Mouse (Mus musculus) CH12.LX (cell line): ENCODE results near the gene Ophn1. TPM values are rescaled to one million over a fixed set of nuclear protein-coding genes. Genes with fewer than 3 reads are reported as not detected.
A peak's percentile ranks its signal among the peaks of the same experiment; 100 is the strongest.

Experiments
- DNase-seq: peaks from one replicate; pipeline ENCODE4 v3.0.0-alpha.2; 2013; ENCODE audit errors: extremely low read depth
- H3K27ac ChIP-seq: 2 replicates; pipeline ENCODE4 v1.5.1; 2012; ENCODE audit warnings: low read depth, mild to moderate bottlenecking, control low read depth, moderate library complexity; ENCODE audit not compliant: insufficient read depth
- H3K27me3 ChIP-seq: replicated peaks from 2 replicates; pipeline ENCODE3; 2012; ENCODE audit warnings: inconsistent platforms
- H3K36me3 ChIP-seq, 2 experiments: replicated peaks in 1 of 2; 2 replicates each; pipeline versions ENCODE3 to v1.6.1; 2012; ENCODE audit warnings: inconsistent platforms in 1 of 2, low read length in 1 of 2, mild to moderate bottlenecking in 1 of 2, mixed read lengths in 1 of 2, moderate library complexity in 1 of 2; ENCODE audit not compliant: control insufficient read depth in 1 of 2, insufficient read depth in 1 of 2
- H3K4me1 ChIP-seq, 2 experiments: 2 replicates each; pipeline ENCODE4 v1.6.1; 2012; ENCODE audit warnings: inconsistent platforms in 1 of 2, moderate library complexity in 1 of 2; ENCODE audit not compliant: insufficient read depth in 2 of 2, control insufficient read depth in 1 of 2
- H3K4me2 ChIP-seq: 2 replicates; pipeline ENCODE4 v1.6.1; 2012; ENCODE audit warnings: low read depth, mild to moderate bottlenecking, control low read depth; ENCODE audit not compliant: poor library complexity, insufficient read depth, severe bottlenecking
- H3K4me3 ChIP-seq, 3 experiments: fragments of 150-350 bp in 1 of 3; sonication (generic) in 1 of 3; replicated peaks in 1 of 3; 2 replicates each; pipeline versions ENCODE3 to v1.5.1; 2011 to 2012; ENCODE audit warnings: low read depth in 2 of 3, low read length in 2 of 3, mild to moderate bottlenecking in 2 of 3, moderate library complexity in 2 of 3, control low read depth in 1 of 3, improper control_type of control experiment in 1 of 3, inconsistent platforms in 1 of 3, mixed read lengths in 1 of 3; ENCODE audit not compliant: poor library complexity in 1 of 3
- H3K79me2 ChIP-seq: replicated peaks from 2 replicates; pipeline ENCODE4 v1.6.1; 2012; ENCODE audit warnings: mild to moderate bottlenecking, moderate library complexity; ENCODE audit not compliant: control insufficient read depth, poor library complexity, insufficient read depth, severe bottlenecking; ENCODE audit errors: extremely low read depth
- H3K9ac ChIP-seq: 2 replicates; pipeline ENCODE4 v1.6.1; 2012; ENCODE audit warnings: low read depth, mild to moderate bottlenecking, control low read depth, moderate library complexity; ENCODE audit not compliant: insufficient read depth
- H3K9me3 ChIP-seq: replicated peaks from 2 replicates; pipeline ENCODE3; 2012; ENCODE audit warnings: low read length, inconsistent platforms, mixed read lengths
- CHD1 ChIP-seq: IDR thresholded peaks from 2 replicates; pipeline ENCODE4 v1.6.1; 2012; ENCODE audit warnings: low read depth, low read length, improper control_type of control experiment, inconsistent platforms
- CHD2 ChIP-seq: IDR thresholded peaks from 2 replicates; pipeline ENCODE4 v1.6.1; 2011; ENCODE audit warnings: low read length, improper control_type of control experiment
- CTCF ChIP-seq, 2 experiments: IDR thresholded peaks in 1 of 2; conservative IDR thresholded peaks in 1 of 2; 2 replicates each; pipeline ENCODE4 v1.5.1; 2011 to 2012; ENCODE audit warnings: low read depth in 2 of 2, low read length in 2 of 2, improper control_type of control experiment in 1 of 2, inconsistent platforms in 1 of 2, mild to moderate bottlenecking in 1 of 2, moderate library complexity in 1 of 2
- E2F4 ChIP-seq: IDR thresholded peaks from 2 replicates; pipeline ENCODE4 v1.6.1; 2011; ENCODE audit warnings: low read depth, low read length, improper control_type of control experiment; ENCODE audit not compliant: insufficient replicate concordance
- EP300 ChIP-seq: IDR thresholded peaks from 2 replicates; pipeline ENCODE4 v1.6.1; 2011; ENCODE audit warnings: low read length, improper control_type of control experiment
- GABPA ChIP-seq: IDR thresholded peaks from 2 replicates; pipeline ENCODE4 v1.6.1; 2012; ENCODE audit warnings: low read depth, low read length, improper control_type of control experiment, inconsistent platforms; ENCODE audit not compliant: insufficient replicate concordance
- HCFC1 ChIP-seq: IDR thresholded peaks from 2 replicates; pipeline ENCODE4 v1.6.1; 2012; ENCODE audit warnings: low read depth, mild to moderate bottlenecking, inconsistent platforms, low read length, improper control_type of control experiment
- IRF4 ChIP-seq: IDR thresholded peaks from 2 replicates; pipeline ENCODE4 v1.6.1; 2014; ENCODE audit warnings: low read depth, mild to moderate bottlenecking, inconsistent platforms, low read length, improper control_type of control experiment
- JUND ChIP-seq: conservative IDR thresholded peaks from 2 replicates; pipeline ENCODE4 v1.6.1; 2011; ENCODE audit warnings: low read depth, low read length, improper control_type of control experiment
- KAT2A ChIP-seq: IDR thresholded peaks from 2 replicates; pipeline ENCODE4 v1.6.1; 2012; ENCODE audit warnings: low read length, improper control_type of control experiment, inconsistent platforms; ENCODE audit not compliant: insufficient replicate concordance
- MAX ChIP-seq: IDR thresholded peaks from 2 replicates; pipeline ENCODE4 v1.6.1; 2011; ENCODE audit warnings: low read length, improper control_type of control experiment
- MAZ ChIP-seq: IDR thresholded peaks from 2 replicates; pipeline ENCODE4 v1.6.1; 2012; ENCODE audit warnings: low read depth, mild to moderate bottlenecking, inconsistent platforms, low read length, improper control_type of control experiment, moderate library complexity
- MXI1 ChIP-seq: IDR thresholded peaks from 2 replicates; pipeline ENCODE4 v1.6.1; 2011; ENCODE audit warnings: mild to moderate bottlenecking, low read depth, low read length, improper control_type of control experiment
- MYC ChIP-seq: IDR thresholded peaks from 2 replicates; pipeline ENCODE4 v1.6.1; 2011; ENCODE audit warnings: low read depth, mild to moderate bottlenecking, improper control_type of control experiment, low read length
- NELFE ChIP-seq: IDR thresholded peaks from 2 replicates; pipeline ENCODE4 v1.6.1; 2011; ENCODE audit warnings: low read depth, low read length, improper control_type of control experiment
- NRF1 ChIP-seq: IDR thresholded peaks from 2 replicates; pipeline ENCODE4 v1.6.1; 2014; ENCODE audit warnings: low read depth, mild to moderate bottlenecking, inconsistent platforms, low read length, improper control_type of control experiment, moderate library complexity
- POLR2A ChIP-seq: IDR thresholded peaks from 2 replicates; pipeline ENCODE4 v1.6.1; 2011; ENCODE audit warnings: low read depth, mild to moderate bottlenecking, improper control_type of control experiment, low read length
- POLR2AphosphoS2 ChIP-seq: IDR thresholded peaks from 2 replicates; pipeline ENCODE4 v1.6.1; 2011; ENCODE audit warnings: low read depth, low read length, improper control_type of control experiment
- RCOR1 ChIP-seq: conservative IDR thresholded peaks from 2 replicates; pipeline ENCODE4 v1.6.1; 2012; ENCODE audit warnings: low read depth, mild to moderate bottlenecking, inconsistent platforms, low read length, improper control_type of control experiment
- SIN3A ChIP-seq: IDR thresholded peaks from 2 replicates; pipeline ENCODE4 v1.6.1; 2012; ENCODE audit warnings: low read length, improper control_type of control experiment, inconsistent platforms
- SMC3 ChIP-seq: IDR thresholded peaks from 2 replicates; pipeline ENCODE4 v1.6.1; 2011; ENCODE audit warnings: low read depth, low read length, improper control_type of control experiment
- UBTF ChIP-seq: IDR thresholded peaks from 2 replicates; pipeline ENCODE4 v1.6.1; 2012; ENCODE audit warnings: low read depth, mild to moderate bottlenecking, inconsistent platforms, low read length, improper control_type of control experiment, moderate library complexity
- USF2 ChIP-seq: conservative IDR thresholded peaks from 2 replicates; pipeline ENCODE4 v1.6.1; 2011; ENCODE audit warnings: low read depth, low read length, improper control_type of control experiment
- ZC3H11A ChIP-seq: IDR thresholded peaks from 2 replicates; pipeline ENCODE4 v1.6.1; 2012; ENCODE audit warnings: low read depth, mild to moderate bottlenecking, inconsistent platforms, low read length, improper control_type of control experiment
- ZKSCAN1 ChIP-seq: IDR thresholded peaks from 2 replicates; pipeline ENCODE4 v1.6.1; 2012; ENCODE audit warnings: low read depth, inconsistent platforms, low read length, improper control_type of control experiment, borderline replicate concordance
- dilution Hi-C: fragments of 300-500 bp; cut with MboI; formaldehyde crosslinking; loops from 2 replicates; pipeline ENCODE4 v1.14.3; 2020; ENCODE audit warnings: low sequenced_read_pairs; ENCODE audit not compliant: extremely low pct_unique_long_range_greater_than_20kb, extremely low pct_ligation_motif_present
- in situ Hi-C: fragments of 300-500 bp; cut with MboI; formaldehyde crosslinking; loops from 3 replicates; pipeline ENCODE4 v1.14.3; 2019; ENCODE audit warnings: low sequenced_read_pairs, low pct_ligation_motif_present, low pct_unique_long_range_greater_than_20kb, mixed read lengths
- polyA plus RNA-seq: library from polyadenylated mRNA; unstranded; fragments of >175 nt; gene quantifications from 2 replicates; pipeline ENCODE4 v1.2.1, GENCODE M21; 2012; ENCODE audit warnings: low read depth; ENCODE audit not compliant: insufficient read length
- total RNA-seq, 2 experiments: library from RNA; depleted of rRNA; stranded (reverse); fragments of 300-350 nt in 1 of 2; fragments of >200 nt in 1 of 2; gene quantifications; 2 replicates each; pipeline ENCODE4 v1.2.3; 2012 to 2014

Gene Ophn1
- total and polyA plus RNA-seq, 3 experiments: not detected

DNA sequence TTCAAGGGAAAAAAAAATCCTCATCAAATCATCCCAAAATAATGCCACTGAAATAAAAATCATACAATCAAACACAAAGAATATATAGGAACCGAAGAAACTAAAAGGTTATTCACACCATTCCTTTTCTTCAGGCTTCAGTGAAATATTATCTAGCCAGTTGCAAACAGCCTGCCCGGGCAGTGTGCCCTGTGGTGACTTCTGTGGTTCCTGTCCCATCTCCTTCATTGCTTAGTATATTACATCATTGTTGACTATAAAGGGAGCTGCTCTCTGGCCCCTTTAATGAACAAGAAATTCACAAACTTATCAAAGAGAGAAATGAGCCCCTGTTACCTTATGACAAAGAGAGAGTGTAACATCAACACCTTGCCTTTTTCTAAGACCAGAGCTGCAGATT lies 21.1 kb downstream of the Ophn1 start:
- no peak for DNase-seq
- Histone ChIP-seq H3K4me2 (no peak overlapping the region), H3K27ac (no peak overlapping the region), H3K4me1 (peaks cover 0 to 8% of the 10 kb centered on the region in 2 experiments; a peak in 1 of 4 replicates), H3K27me3 (no peaks in the 10 kb centered on the region), H3K9ac (no peak overlapping the region), H3K9me3 (no peaks in the 10 kb centered on the region), H3K36me3 (no peaks in the 10 kb centered on the region), H3K79me2 (no peaks in the 10 kb centered on the region), H3K4me3 (no peak overlapping the region)
- in situ Hi-C loops: no loop called here
- dilution Hi-C loops: no loop called here
- TF ChIP-seq GABPA (no peak), UBTF (no peak), MXI1 (no peak), HCFC1 (no peak), CHD1 (no peak), E2F4 (no peak), POLR2A (no peak), SIN3A (no peak), SMC3 (no peak), ZC3H11A (no peak), CHD2 (no peak), MYC (no peak), RCOR1 (no peak), EP300 (no peak), CTCF (conservative IDR thresholded peaks at IDR 0.05 in 1 of 2, IDR thresholded peaks at IDR 0.05 in 1 of 2; ENCODE audit: low read depth in 2 of 2, low read length in 2 of 2) (no peak), ZKSCAN1 (no peak), NRF1 (no peak), NELFE (no peak)

GRCm38 (mm10) chrX:98869165-98869564 lies 21.7 kb downstream of the Ophn1 start:
- H3K27me3 ChIP-seq: no peaks in the 10 kb centered on the region
- H3K9me3 ChIP-seq: no peaks in the 10 kb centered on the region
- in situ Hi-C loops: no loop called here
- peaks cover 0 to 8% of the 10 kb centered on the region in 2 experiments; a peak in 1 of 4 replicates for H3K4me1 ChIP-seq
- dilution Hi-C loops: no loop called here
- H3K79me2 ChIP-seq: no peaks in the 10 kb centered on the region
- no peak overlapping the region for H3K27ac ChIP-seq
- H3K36me3 ChIP-seq: no peaks in the 10 kb centered on the region
- H3K4me3 ChIP-seq: no peak overlapping the region
- TF ChIP-seq MAX (no peak), KAT2A (no peak), NRF1 (no peak), JUND (no peak), USF2 (no peak), IRF4 (no peak), ZC3H11A (no peak), POLR2AphosphoS2 (no peak), CHD1 (no peak), MXI1 (no peak), MYC (no peak), GABPA (no peak), ZKSCAN1 (no peak), CTCF (conservative IDR thresholded peaks at IDR 0.05 in 1 of 2, IDR thresholded peaks at IDR 0.05 in 1 of 2; ENCODE audit: low read depth in 2 of 2, low read length in 2 of 2) (no peak), MAZ (no peak), NELFE (no peak)
- no peak overlapping the region for H3K4me2 ChIP-seq
- DNase-seq: peak; percentile 15
- no peak overlapping the region for H3K9ac ChIP-seq
